Mouse (Mus musculus) liver, adult 2 months (tissue): ENCODE measurements around the gene Prr3. TPM values are rescaled to one million over a fixed set of nuclear protein-coding genes. Genes with fewer than 3 reads are reported as not detected.

Experiments used
- DNase-seq: peaks from one replicate; pipeline ENCODE4 v3.0.0-alpha.2; 2011; ENCODE audit warnings: low read depth, low spot score; ENCODE audit errors: extremely low read depth
- H3K27ac ChIP-seq: fragments of 200-500 bp; replicated peaks from 2 replicates; pipeline ENCODE4 v1.5.1; 2012; ENCODE audit warnings: low read depth, mild to moderate bottlenecking, control low read depth, inconsistent platforms, low read length; ENCODE audit not compliant: insufficient read depth
- H3K27me3 ChIP-seq: fragments of 200-500 bp; 2 replicates; pipeline ENCODE4 v1.6.1; 2012; ENCODE audit warnings: mild to moderate bottlenecking, moderate library complexity, low read length, inconsistent platforms; ENCODE audit not compliant: control insufficient read depth, insufficient read depth
- H3K36me3 ChIP-seq: fragments of 200-500 bp; 2 replicates; pipeline ENCODE4 v1.6.1; 2012; ENCODE audit warnings: low read length, inconsistent platforms; ENCODE audit not compliant: control insufficient read depth, insufficient read depth
- H3K4me1 ChIP-seq: fragments of 200-500 bp; 2 replicates; pipeline ENCODE4 v1.6.1; 2011; ENCODE audit warnings: low read length; ENCODE audit not compliant: control insufficient read depth, insufficient read depth
- H3K4me3 ChIP-seq: fragments of 200-500 bp; 2 replicates; pipeline ENCODE4 v1.5.1; 2011; ENCODE audit warnings: low read depth, mild to moderate bottlenecking, control low read depth, low read length, moderate library complexity; ENCODE audit not compliant: insufficient read depth
- H3K79me2 ChIP-seq: fragments of 200-500 bp; 2 replicates; pipeline ENCODE4 v1.6.1; 2012; ENCODE audit warnings: inconsistent platforms, mild to moderate bottlenecking, low read length, moderate library complexity; ENCODE audit not compliant: control insufficient read depth, insufficient read depth
- H3K9ac ChIP-seq: fragments of 200-500 bp; 2 replicates; pipeline ENCODE4 v1.6.1; 2012; ENCODE audit warnings: low read depth, mild to moderate bottlenecking, control low read depth, inconsistent platforms, low read length
- CTCF ChIP-seq: fragments of 200-500 bp; IDR thresholded peaks from 2 replicates; pipeline ENCODE4 v1.5.1; 2011; ENCODE audit warnings: low read depth, low read length, control low read depth
- POLR2A ChIP-seq: fragments of 200-500 bp; IDR thresholded peaks from 2 replicates; pipeline ENCODE4 v1.6.1; 2011; ENCODE audit warnings: low read length, control low read depth; ENCODE audit not compliant: insufficient read depth; ENCODE audit errors: extremely low read depth
- WGBS: fragments of 180-500 bp; shearing (Covaris S2); methylation state at CpG from one replicate; pipeline ENCODE4 v1.1.7; 2018; 5-methylcytosine and 5-hydroxymethylcytosine counted together
- polyA plus RNA-seq: library from polyadenylated mRNA; depleted of rRNA; stranded (reverse); fragments of >200 nt; gene quantifications from 2 replicates; pipeline ENCODE4 v1.2.3, GENCODE M21; 2012; rRNA removed
- total RNA-seq: library from RNA; depleted of rRNA; stranded (reverse); fragments of >200 nt; gene quantifications from 2 replicates; pipeline ENCODE4 v1.2.3, GENCODE M21; 2014; rRNA removed

Prr3 gene
- total and polyA plus RNA-seq, 2 experiments = 1.8 to 8.3 TPM

DNA sequence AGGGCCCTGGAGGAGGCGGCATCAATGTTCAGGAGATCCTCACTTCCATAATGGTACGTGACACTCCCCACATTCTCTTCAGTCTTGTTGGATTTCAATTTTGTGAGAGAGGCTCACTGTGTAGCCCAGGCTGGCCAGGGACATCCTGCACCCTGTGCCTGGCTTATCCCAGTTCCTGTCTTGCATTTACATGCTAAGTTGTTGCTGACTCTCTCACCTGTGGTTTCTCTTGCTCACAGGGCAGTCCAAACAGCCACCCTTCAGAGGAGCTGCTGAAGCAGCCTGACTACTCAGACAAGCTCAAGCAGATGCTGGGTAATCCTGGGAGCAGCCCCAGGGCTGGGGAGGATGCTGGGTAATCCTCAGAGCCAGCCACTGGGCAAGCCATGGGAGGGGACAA lies 50.5 kb downstream of the Prr3 start:
- WGBS = 96% methylated on average over 2 of the region's 2 CpGs
- no peak overlapping the region for H3K4me3 ChIP-seq
- H3K79me2 ChIP-seq = no peaks in the 10 kb centered on the region
- peaks cover 50% of the 10 kb centered on the region for H3K36me3 ChIP-seq
- TF ChIP-seq CTCF = no peak
- TF ChIP-seq POLR2A = no peak
- H3K9ac ChIP-seq = no peak overlapping the region
- H3K27ac ChIP-seq = no peak overlapping the region
- no peaks in the 10 kb centered on the region for H3K4me1 ChIP-seq
- peak; percentile 3 for DNase-seq
- no peaks in the 10 kb centered on the region for H3K27me3 ChIP-seq

DNA sequence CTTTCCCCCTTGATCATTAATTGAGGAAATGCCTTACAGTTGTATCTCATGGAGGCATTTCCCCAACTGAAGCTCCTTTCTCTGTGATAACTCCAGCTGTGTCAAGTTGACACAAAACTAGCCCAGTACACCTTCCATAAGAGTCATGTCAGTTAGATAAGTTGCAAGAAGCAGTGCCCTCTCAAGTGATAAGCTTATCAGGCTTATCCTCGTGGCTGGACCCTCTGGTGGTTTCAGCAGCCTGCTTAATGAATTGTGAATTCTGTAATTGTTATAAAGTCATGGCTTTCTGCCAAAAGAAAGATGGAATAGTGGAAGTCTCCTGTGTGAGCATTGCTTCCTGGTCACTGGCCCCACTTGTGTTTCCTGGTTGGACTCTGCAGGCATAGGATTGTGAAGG lies 52.6 kb downstream of the Prr3 start:
- DNase-seq = no peak
- no peaks in the 10 kb centered on the region; the same call in 1 of the 2 replicates for H3K79me2 ChIP-seq
- no peaks in the 10 kb centered on the region for H3K27me3 ChIP-seq
- 68% methylated on average over 1 of the region's 1 CpGs for WGBS
- TF ChIP-seq CTCF (no peak), POLR2A (no peak)
- no peak overlapping the region for H3K9ac ChIP-seq
- no peak overlapping the region for H3K27ac ChIP-seq
- H3K4me3 ChIP-seq = no peak overlapping the region
- peaks cover 4% of the 10 kb centered on the region for H3K4me1 ChIP-seq
- H3K36me3 ChIP-seq = peaks cover 67% of the 10 kb centered on the region

DNA sequence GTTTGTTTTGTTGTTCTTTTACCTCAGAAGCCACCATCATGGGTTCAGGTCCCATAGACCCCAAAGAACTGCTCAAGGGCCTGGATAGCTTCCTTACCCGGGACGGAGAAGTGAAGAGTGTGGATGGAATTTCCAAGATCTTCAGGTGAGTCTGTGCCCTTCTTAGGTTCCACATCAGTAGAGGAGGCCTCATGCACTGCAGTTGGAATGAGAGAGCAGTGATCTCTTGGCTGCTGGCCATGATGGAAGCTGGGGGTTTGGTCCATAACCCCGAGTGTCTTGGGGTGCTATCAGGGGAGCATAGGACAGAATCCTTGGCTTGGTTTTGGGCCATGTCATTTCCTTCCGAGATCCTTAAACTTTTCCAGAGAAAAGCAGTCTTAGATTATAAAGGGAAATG lies 56.8 kb downstream of the Prr3 start:
- Histone ChIP-seq H3K27me3 (no peaks in the 10 kb centered on the region), H3K4me3 (no peak overlapping the region), H3K36me3 (peaks cover 49% of the 10 kb centered on the region), H3K9ac (peak overlapping the region; percentile 28; the same call in 1 of the 2 replicates), H3K27ac (no peak overlapping the region), H3K79me2 (no peaks in the 10 kb centered on the region; the same call in 1 of the 2 replicates), H3K4me1 (peaks cover 17% of the 10 kb centered on the region)
- TF ChIP-seq CTCF (no peak), POLR2A (no peak)
- 75% methylated on average over 4 of the region's 4 CpGs for WGBS
- no peak for DNase-seq

DNA sequence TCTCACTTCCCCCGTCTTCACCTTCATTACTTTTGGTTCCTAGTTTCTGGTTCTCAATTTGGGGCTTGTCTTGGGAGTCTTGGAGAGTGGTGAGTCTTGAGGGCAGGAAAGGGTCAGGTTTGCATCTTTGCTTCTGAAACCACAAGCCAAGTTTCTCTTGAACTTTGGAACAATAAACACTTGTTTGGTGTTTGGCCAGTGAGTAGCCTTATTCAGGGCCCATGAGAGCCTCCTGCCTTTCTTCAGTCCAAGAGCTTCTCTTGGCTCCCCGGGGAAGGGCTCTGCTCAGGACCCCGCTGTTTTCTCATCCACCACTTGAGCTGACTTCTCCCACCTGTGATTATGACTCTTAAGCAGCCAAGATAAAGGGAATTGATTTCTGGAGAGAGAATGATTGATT lies 57.5 kb downstream of the Prr3 start:
- H3K79me2 ChIP-seq = no peaks in the 10 kb centered on the region; the same call in 1 of the 2 replicates
- 51% methylated on average over 3 of the region's 3 CpGs for WGBS
- H3K9ac ChIP-seq = no peak overlapping the region
- H3K27me3 ChIP-seq = no peaks in the 10 kb centered on the region
- peak overlapping the region; percentile 31; the same call in 1 of the 2 replicates for H3K27ac ChIP-seq
- TF ChIP-seq POLR2A = no peak
- no peak for TF ChIP-seq CTCF
- H3K4me3 ChIP-seq = no peak overlapping the region
- H3K4me1 ChIP-seq = peaks cover 17% of the 10 kb centered on the region
- peaks cover 46% of the 10 kb centered on the region for H3K36me3 ChIP-seq
- peak; percentile 83 for DNase-seq

Other genes with a start within 250 kb of the Prr3 start
- gene Ier3, start 158.6 kb downstream of the Prr3 start, total RNA-seq = 0.92 and 0.94 TPM in 2 replicates
- 0.91 and 1.6 TPM in 2 replicates for gene Ier3, start 158.6 kb downstream of the Prr3 start, polyA plus RNA-seq
- gene Flot1, start 157.0 kb downstream of the Prr3 start, total RNA-seq = 18.0 and 19.5 TPM in 2 replicates
- gene Flot1, start 157.0 kb downstream of the Prr3 start, polyA plus RNA-seq = 19.6 and 26.7 TPM in 2 replicates
- 37.5 and 67.3 TPM in 2 replicates for gene Tubb5, start 141.9 kb downstream of the Prr3 start, total RNA-seq
- 56.4 and 62.2 TPM in 2 replicates for gene Tubb5, start 141.9 kb downstream of the Prr3 start, polyA plus RNA-seq
- 3.0 and 3.5 TPM in 2 replicates for gene Mdc1, start 138.7 kb downstream of the Prr3 start, total RNA-seq
- 1.7 and 2.4 TPM in 2 replicates for gene Mdc1, start 138.7 kb downstream of the Prr3 start, polyA plus RNA-seq
- 0.18 and 2.4 TPM in 2 replicates for gene Nrm, start 118.9 kb downstream of the Prr3 start, total RNA-seq
- 1.4 and 2.4 TPM in 2 replicates for gene Nrm, start 118.9 kb downstream of the Prr3 start, polyA plus RNA-seq
- 2.0 and 3.8 TPM in 2 replicates for gene Ppp1r18, start 114.6 kb downstream of the Prr3 start, total RNA-seq
- 4.7 and 5.5 TPM in 2 replicates for gene Ppp1r18, start 114.6 kb downstream of the Prr3 start, polyA plus RNA-seq
- 18.5 and 25.8 TPM in 2 replicates for gene Dhx16, start 100.4 kb downstream of the Prr3 start, total RNA-seq
- gene Dhx16, start 100.4 kb downstream of the Prr3 start, polyA plus RNA-seq = 41.4 and 52.2 TPM in 2 replicates
- gene 2310061I04Rik, start 82.8 kb downstream of the Prr3 start, total RNA-seq = 4.9 and 7.0 TPM in 2 replicates
- 35.3 and 37.4 TPM in 2 replicates for gene 2310061I04Rik, start 82.8 kb downstream of the Prr3 start, polyA plus RNA-seq
- 12.1 and 12.8 TPM in 2 replicates for gene Atat1, start 70.2 kb downstream of the Prr3 start, total RNA-seq
- gene Atat1, start 70.2 kb downstream of the Prr3 start, polyA plus RNA-seq = 37.4 and 47.5 TPM in 2 replicates
- 41.1 and 58.7 TPM in 2 replicates for gene Mrps18b, start 63.8 kb downstream of the Prr3 start, total RNA-seq
- 89.5 and 106 TPM in 2 replicates for gene Mrps18b, start 63.8 kb downstream of the Prr3 start, polyA plus RNA-seq
- gene Ppp1r10, start 63.8 kb downstream of the Prr3 start, total RNA-seq = 14.6 and 14.7 TPM in 2 replicates
- gene Ppp1r10, start 63.8 kb downstream of the Prr3 start, polyA plus RNA-seq = 15.8 and 30.0 TPM in 2 replicates
- gene Abcf1, start 10.5 kb downstream of the Prr3 start, total RNA-seq = 24.1 and 24.6 TPM in 2 replicates
- gene Abcf1, start 10.5 kb downstream of the Prr3 start, polyA plus RNA-seq = 41.1 and 43.2 TPM in 2 replicates
- gene Gnl1, start 385 bp downstream of the Prr3 start, total RNA-seq = 8.8 and 9.3 TPM in 2 replicates
- gene Gnl1, start 385 bp downstream of the Prr3 start, polyA plus RNA-seq = 8.4 and 8.9 TPM in 2 replicates
- 4.9 and 5.3 TPM in 2 replicates for gene H2-T24, start 40.3 kb upstream of the Prr3 start, total RNA-seq
- gene H2-T24, start 40.3 kb upstream of the Prr3 start, polyA plus RNA-seq = 1.9 and 2.1 TPM in 2 replicates
- gene H2-T23, start 52.6 kb upstream of the Prr3 start, total RNA-seq = 291 and 323 TPM in 2 replicates
- gene H2-T23, start 52.6 kb upstream of the Prr3 start, polyA plus RNA-seq = 423 and 492 TPM in 2 replicates
- 115 and 138 TPM in 2 replicates for gene H2-T22, start 62.5 kb upstream of the Prr3 start, total RNA-seq
- 98.2 and 110 TPM in 2 replicates for gene H2-T22, start 62.5 kb upstream of the Prr3 start, polyA plus RNA-seq
- gene Gm6034, start 62.7 kb upstream of the Prr3 start, total RNA-seq = 0.09 TPM in 1 of 2 replicates, not detected in the other
- 0.05 and 0.06 TPM in 2 replicates for gene Gm6034, start 62.7 kb upstream of the Prr3 start, polyA plus RNA-seq
- 0.13 TPM in 1 of 2 replicates, not detected in the other for gene Gm11127, start 78.1 kb upstream of the Prr3 start, total RNA-seq
- 0.06 TPM in 1 of 2 replicates, not detected in the other for gene Gm11127, start 78.1 kb upstream of the Prr3 start, polyA plus RNA-seq
- gene Gm19684, start 141.4 kb upstream of the Prr3 start, total RNA-seq = 0.18 and 0.47 TPM in 2 replicates
- gene Gm19684, start 141.4 kb upstream of the Prr3 start, polyA plus RNA-seq = 0.10 and 0.11 TPM in 2 replicates
- gene Gm7030, start 149.2 kb upstream of the Prr3 start, total RNA-seq = not detected in 2 replicates
- gene Gm7030, start 149.2 kb upstream of the Prr3 start, polyA plus RNA-seq = not detected in 2 replicates
- gene Gm8909, start 188.3 kb upstream of the Prr3 start, total RNA-seq = not detected in 2 replicates
- not detected in 2 replicates for gene Gm8909, start 188.3 kb upstream of the Prr3 start, polyA plus RNA-seq
- not detected in 2 replicates for gene H2-T3, start 210.1 kb upstream of the Prr3 start, total RNA-seq
- not detected in 2 replicates for gene H2-T3, start 210.1 kb upstream of the Prr3 start, polyA plus RNA-seq